Mouse (Mus musculus) heart, embryonic 16.5 days (tissue): ENCODE measurements around the gene Rab27a. TPM values are rescaled to one million over a fixed set of nuclear protein-coding genes. Genes with fewer than 3 reads are reported as not detected.
"Not testable (repeated sequence)": the region's sequence is repeated elsewhere in the genome, so short reads cannot be mapped to it uniquely, and the experiment has no call there.

Experiments used
- ATAC-seq: fragments of 200-750 bp; cut with Nextera tagmentation; replicated peaks from 2 replicates; pipeline ENCODE4 v1.8.0; 2017; ENCODE audit warnings: moderate number of reproducible peaks; ENCODE audit not compliant: insufficient read depth, low FRiP score; ENCODE audit errors: extremely low read depth
- H3K27ac ChIP-seq: fragments of 300-500 bp; sonication (generic); 2 replicates; pipeline ENCODE4 v1.5.1; 2014; ENCODE audit warnings: mild to moderate bottlenecking, low read length, control low read depth, moderate library complexity
- H3K27me3 ChIP-seq: fragments of 300-500 bp; sonication (generic); 2 replicates; pipeline ENCODE4 v1.6.1; 2014; ENCODE audit warnings: low read length, mixed read lengths; ENCODE audit not compliant: control insufficient read depth, insufficient read depth
- H3K36me3 ChIP-seq: fragments of 300-500 bp; sonication (generic); 2 replicates; pipeline ENCODE4 v1.6.1; 2014; ENCODE audit not compliant: control insufficient read depth, insufficient read depth
- H3K4me1 ChIP-seq: fragments of 300-500 bp; sonication (generic); 2 replicates; pipeline ENCODE4 v1.6.1; 2014; ENCODE audit warnings: low read length, mixed read lengths; ENCODE audit not compliant: control insufficient read depth, insufficient read depth
- H3K4me2 ChIP-seq: fragments of 300-500 bp; sonication (generic); 2 replicates; pipeline ENCODE4 v1.6.1; 2014; ENCODE audit warnings: low read depth, mild to moderate bottlenecking, control low read depth, low read length
- H3K4me3 ChIP-seq: fragments of 300-500 bp; sonication (generic); 2 replicates; pipeline ENCODE4 v1.5.1; 2014; ENCODE audit warnings: mild to moderate bottlenecking, control low read depth, low read length
- H3K9ac ChIP-seq: fragments of 300-500 bp; sonication (generic); 2 replicates; pipeline ENCODE4 v1.6.1; 2014; ENCODE audit warnings: low read length, control low read depth
- H3K9me3 ChIP-seq: fragments of 300-500 bp; sonication (generic); replicated peaks from 2 replicates; pipeline ENCODE4 v1.6.1; 2016; ENCODE audit warnings: low read length; ENCODE audit not compliant: control insufficient read depth
- WGBS: fragments of 180-500 bp; shearing (Covaris S2); extraction: QIAGEN DNeasy Blood & Tissue Kit; methylation state at CpG from one replicate; pipeline ENCODE4 v1.1.7; 2014; 5-methylcytosine and 5-hydroxymethylcytosine counted together
- polyA plus RNA-seq: library from polyadenylated mRNA; unstranded; fragments of >200 nt; fragmentation: Nextera tagmentation; extraction: Ambion mirVana; gene quantifications from 2 replicates; pipeline ENCODE4 v1.2.1, GENCODE M21; 2015

Rab27a gene
- polyA plus RNA-seq, 1 experiment from 2014 or later: 11.5 TPM

DNA sequence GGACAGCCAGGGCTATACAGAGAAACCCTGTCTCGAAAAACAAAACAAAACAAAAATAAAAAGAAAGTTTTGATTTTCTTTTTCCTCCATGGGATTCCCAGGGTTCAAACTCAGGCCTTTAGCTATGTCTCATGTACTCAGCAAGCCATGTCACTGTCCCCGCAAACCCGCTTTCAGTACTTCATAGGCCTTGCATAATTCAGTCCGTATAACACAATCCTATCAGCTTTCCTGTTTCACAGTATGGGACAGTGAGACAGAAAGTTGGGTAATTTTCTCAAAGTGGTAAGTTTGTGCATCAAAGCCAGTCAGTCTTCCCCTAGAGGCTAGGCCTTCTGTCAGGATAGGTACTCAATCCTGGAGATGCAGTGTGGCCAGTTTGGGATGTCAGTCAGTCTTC lies 14.6 kb downstream of the Rab27a start:
- no peaks in the 10 kb centered on the region for H3K36me3 ChIP-seq
- no peaks in the 10 kb centered on the region for H3K9me3 ChIP-seq
- no peak overlapping the region for H3K9ac ChIP-seq
- WGBS: 84% methylated on average over 4 of the region's 4 CpGs
- ATAC-seq: no peak
- no peak overlapping the region for H3K27ac ChIP-seq
- no peak overlapping the region for H3K4me2 ChIP-seq
- no peak overlapping the region for H3K4me3 ChIP-seq
- H3K4me1 ChIP-seq: 0 out of 2 replicates have a peak, but pooled peaks cover 2% of the 10 kb centered on the region
- no peaks in the 10 kb centered on the region for H3K27me3 ChIP-seq

GRCm38 (mm10) chr9:73063621-73064290 lies 19.1 kb downstream of the Rab27a start:
- ATAC-seq: no peak
- no peaks in the 10 kb centered on the region for H3K36me3 ChIP-seq
- H3K27me3 ChIP-seq: no peaks in the 10 kb centered on the region
- no peak overlapping the region for H3K4me3 ChIP-seq
- no peak overlapping the region for H3K9ac ChIP-seq
- H3K9me3 ChIP-seq: no peaks in the 10 kb centered on the region
- WGBS: 29% methylated on average over 15 of the region's 15 CpGs
- peaks cover 11% of the 10 kb centered on the region for H3K4me1 ChIP-seq
- H3K4me2 ChIP-seq: peak overlapping the region; percentile 48
- no peak overlapping the region for H3K27ac ChIP-seq

GRCm38 (mm10) chr9:73067086-73067485 lies 22.4 kb downstream of the Rab27a start:
- WGBS: 36% methylated on average over 10 of the region's 10 CpGs
- no peaks in the 10 kb centered on the region; the same call in 1 of the 2 replicates for H3K9me3 ChIP-seq
- no peaks in the 10 kb centered on the region for H3K27me3 ChIP-seq
- no peak overlapping the region for H3K27ac ChIP-seq
- H3K4me1 ChIP-seq: peaks cover 11% of the 10 kb centered on the region
- peak overlapping the region; percentile 52 for H3K4me2 ChIP-seq
- H3K4me3 ChIP-seq: peak overlapping the region; percentile 19; the same call in 1 of the 2 replicates
- no peaks in the 10 kb centered on the region for H3K36me3 ChIP-seq
- H3K9ac ChIP-seq: no peak overlapping the region
- ATAC-seq: peak; percentile 63; the same call in 1 of the 2 replicates

- no peak overlapping the region for H3K4me3 ChIP-seq
- peak overlapping the region; percentile 28 for H3K4me2 ChIP-seq
- ATAC-seq: peak; percentile 55
- no peaks in the 10 kb centered on the region for H3K27me3 ChIP-seq
- H3K27ac ChIP-seq: peak overlapping the region; percentile 59
- H3K4me1 ChIP-seq: peaks cover 11% of the 10 kb centered on the region
- peak overlapping the region; percentile 33; the same call in 1 of the 2 replicates for H3K9ac ChIP-seq
- no peaks in the 10 kb centered on the region; the same call in 1 of the 2 replicates for H3K9me3 ChIP-seq
- no peaks in the 10 kb centered on the region for H3K36me3 ChIP-seq
- 23% methylated on average over 6 of the region's 6 CpGs for WGBS
Measured at GRCm38 (mm10) chr9:73068230-73068679, 23.6 kb downstream of the Rab27a start.

GRCm38 (mm10) chr9:73068688-73069087 lies 24.0 kb downstream of the Rab27a start:
- ATAC-seq: no peak
- H3K9me3 ChIP-seq: no peaks in the 10 kb centered on the region; the same call in 1 of the 2 replicates
- no peaks in the 10 kb centered on the region for H3K36me3 ChIP-seq
- H3K27me3 ChIP-seq: no peaks in the 10 kb centered on the region
- H3K4me1 ChIP-seq: peaks cover 9% of the 10 kb centered on the region
- no peak overlapping the region for H3K4me2 ChIP-seq
- 64% methylated on average over 6 of the region's 6 CpGs for WGBS
- no peak overlapping the region for H3K9ac ChIP-seq
- peak overlapping the region; percentile 59 for H3K27ac ChIP-seq
- H3K4me3 ChIP-seq: no peak overlapping the region

GRCm38 (mm10) chr9:73070971-73071659 lies 26.5 kb downstream of the Rab27a start:
- Histone ChIP-seq H3K9ac (no peak overlapping the region), H3K4me1 (peaks cover 9% of the 10 kb centered on the region), H3K4me3 (no peak overlapping the region), H3K36me3 (no peaks in the 10 kb centered on the region), H3K4me2 (no peak overlapping the region), H3K27me3 (no peaks in the 10 kb centered on the region), H3K9me3 (no peaks in the 10 kb centered on the region; the same call in 1 of the 2 replicates), H3K27ac (peak overlapping the region; percentile 66)
- ATAC-seq: 0 out of 2 replicates have a peak, but pooled peaks have one; percentile 11
- WGBS: 53% methylated on average over 10 of the region's 10 CpGs

DNA sequence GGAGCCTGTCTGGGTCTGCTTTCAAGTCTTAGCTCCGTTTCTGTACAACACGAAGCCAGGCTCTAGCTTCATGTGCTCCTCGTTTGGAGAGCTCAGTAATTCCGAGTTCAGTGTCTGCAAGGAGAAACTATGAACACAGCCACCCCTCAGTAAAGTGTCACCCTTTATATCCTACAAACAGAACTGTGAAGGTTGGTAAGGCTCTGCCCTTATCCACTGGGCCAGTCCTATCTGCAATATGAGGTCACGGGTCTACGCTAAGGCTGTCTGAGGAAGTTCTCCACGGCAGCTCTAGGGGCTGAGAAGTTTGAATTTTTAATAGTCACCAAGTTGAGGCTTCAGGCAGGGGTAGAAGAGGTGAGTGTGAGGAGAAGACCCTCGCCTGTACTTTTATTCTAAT lies 27.8 kb downstream of the Rab27a start:
- Histone ChIP-seq H3K27ac (no peak overlapping the region), H3K9ac (no peak overlapping the region), H3K4me1 (peaks cover 9% of the 10 kb centered on the region), H3K9me3 (no peaks in the 10 kb centered on the region; the same call in 1 of the 2 replicates), H3K4me3 (no peak overlapping the region), H3K36me3 (no peaks in the 10 kb centered on the region), H3K27me3 (no peaks in the 10 kb centered on the region), H3K4me2 (no peak overlapping the region)
- 67% methylated on average over 8 of the region's 8 CpGs for WGBS
- ATAC-seq: no peak

GRCm38 (mm10) chr9:73073169-73073568 lies 28.5 kb downstream of the Rab27a start:
- no peaks in the 10 kb centered on the region; the same call in 1 of the 2 replicates for H3K9me3 ChIP-seq
- H3K4me1 ChIP-seq: peaks cover 3% of the 10 kb centered on the region
- no peaks in the 10 kb centered on the region for H3K36me3 ChIP-seq
- no peak overlapping the region for H3K4me2 ChIP-seq
- H3K4me3 ChIP-seq: no peak overlapping the region
- ATAC-seq: no peak
- WGBS: 79% methylated on average over 5 of the region's 5 CpGs
- no peak overlapping the region for H3K9ac ChIP-seq
- H3K27me3 ChIP-seq: no peaks in the 10 kb centered on the region
- H3K27ac ChIP-seq: no peak overlapping the region

- H3K4me3 ChIP-seq, H3K9ac ChIP-seq, H3K4me2 ChIP-seq, H3K27me3 ChIP-seq, H3K36me3 ChIP-seq, H3K9me3 ChIP-seq, H3K4me1 ChIP-seq, H3K27ac ChIP-seq, ATAC-seq: not testable (repeated sequence)
- 76% methylated on average over 9 of the region's 12 CpGs for WGBS
Measured at GRCm38 (mm10) chr9:73079349-73079748, 34.7 kb downstream of the Rab27a start.
